Mouse (Mus musculus) liver (tissue): ENCODE measurements around the gene Gm10642.

Experiments used
- DNase-seq: peaks from one replicate; pipeline ENCODE4 v3.0.0-alpha.2; 2020; ENCODE audit warnings: mixed read lengths

Gm10642 gene

GRCm38 (mm10) chr9:70673656-70674055, 17.6 kb downstream of the Gm10642 start:
- DNase-seq, result no peak

- no peak for DNase-seq
These were observed 19.1 kb downstream of the Gm10642 start for GRCm38 (mm10) chr9:70675117-70675516.

DNA sequence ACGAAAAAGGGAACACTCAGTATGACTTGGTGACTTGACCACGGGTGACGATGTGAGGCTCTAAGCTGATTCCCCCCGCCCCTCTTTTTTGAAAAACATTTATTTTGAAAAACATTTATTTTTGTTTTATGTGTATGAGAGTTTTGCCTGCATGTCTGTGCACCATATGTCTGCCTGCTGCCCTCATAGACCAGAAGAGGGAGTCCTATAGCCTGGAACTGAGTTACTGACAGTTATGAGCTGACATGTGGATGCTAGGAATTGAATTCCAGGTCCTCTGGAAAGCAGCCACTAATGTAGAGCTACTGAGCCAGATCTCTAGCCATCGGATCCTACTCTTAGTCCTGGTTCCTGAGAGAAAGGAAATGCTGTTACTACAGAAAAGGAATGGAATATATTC, 19.9 kb downstream of the Gm10642 start:
- DNase-seq, result no peak

- DNase-seq, result peak; percentile 100
These were observed 22.7 kb downstream of the Gm10642 start, which contains the start of gene Adam10 for GRCm38 (mm10) chr9:70678682-70679131. Gene Adam10, plus strand, starts transcription at chr9:70678997.

DNA sequence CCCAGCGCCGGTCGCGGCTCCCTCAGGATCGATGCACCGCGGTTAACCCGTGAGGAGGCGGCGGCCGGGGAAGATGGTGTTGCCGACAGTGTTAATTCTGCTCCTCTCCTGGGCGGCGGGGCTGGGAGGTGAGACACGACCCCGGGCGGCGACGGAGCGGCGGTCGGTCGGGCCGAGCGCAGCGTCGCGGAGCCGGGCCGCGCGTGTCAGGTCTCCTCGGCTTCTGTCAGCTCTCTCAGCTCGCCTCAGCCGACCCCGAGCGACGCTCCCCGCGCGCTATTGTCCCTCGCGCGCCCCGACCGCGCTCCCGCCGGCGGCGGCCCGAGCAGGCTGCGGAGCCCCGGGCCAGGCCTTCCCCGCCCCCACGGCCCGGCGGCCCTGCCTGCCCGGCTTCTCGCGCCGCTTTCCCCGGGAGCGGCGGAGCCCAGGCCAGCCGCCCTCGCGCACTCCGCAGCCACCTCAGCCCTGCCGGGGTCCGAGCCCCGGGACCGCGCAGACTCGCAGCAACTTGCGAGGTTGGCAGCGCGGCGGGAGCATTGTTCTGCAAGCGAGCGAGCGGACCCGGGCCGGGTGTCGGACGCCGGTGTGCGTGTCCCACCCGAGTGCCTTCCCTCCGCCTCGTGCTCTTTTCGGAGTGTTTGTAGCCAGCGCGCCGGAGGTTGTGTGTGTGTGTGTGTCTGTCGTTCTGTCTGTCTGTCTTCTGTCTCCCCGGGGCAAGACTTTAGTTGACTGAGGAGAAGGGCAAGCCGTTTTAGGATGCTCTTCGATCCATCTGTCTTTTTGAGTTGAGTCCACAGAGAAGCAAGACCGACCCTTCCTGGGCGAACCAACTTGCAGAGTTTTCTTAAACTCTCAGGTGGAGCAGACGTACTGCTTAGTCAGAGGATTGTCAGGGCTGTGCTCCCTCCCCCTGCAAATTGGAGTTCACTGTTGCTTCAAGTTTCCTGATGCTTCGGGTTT, 23.4 kb downstream of the Gm10642 start:
- DNase-seq, result peak; percentile 73

DNA sequence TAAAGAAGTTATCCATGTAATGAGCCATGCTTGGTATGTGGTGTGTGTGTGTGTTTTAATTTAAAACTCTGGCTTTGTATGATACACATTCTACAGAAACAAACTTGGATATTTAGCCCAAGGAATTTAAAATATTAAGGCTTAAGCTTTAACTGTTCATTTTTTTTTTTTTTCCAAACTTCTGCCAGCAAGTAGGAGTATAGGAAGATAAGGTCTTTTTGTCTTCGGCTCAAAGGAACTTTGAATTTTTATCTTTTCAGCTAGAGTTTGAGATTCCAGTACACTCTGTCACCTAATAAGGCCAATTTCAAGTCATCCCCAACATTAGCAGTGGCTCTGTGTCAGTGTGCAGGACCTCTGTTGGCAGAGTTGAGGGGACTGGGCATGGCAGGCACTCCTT, 26.2 kb downstream of the Gm10642 start:
- no peak for DNase-seq

GRCm38 (mm10) chr9:70688301-70688968, 32.4 kb downstream of the Gm10642 start:
- peak; percentile 38 for DNase-seq

DNA sequence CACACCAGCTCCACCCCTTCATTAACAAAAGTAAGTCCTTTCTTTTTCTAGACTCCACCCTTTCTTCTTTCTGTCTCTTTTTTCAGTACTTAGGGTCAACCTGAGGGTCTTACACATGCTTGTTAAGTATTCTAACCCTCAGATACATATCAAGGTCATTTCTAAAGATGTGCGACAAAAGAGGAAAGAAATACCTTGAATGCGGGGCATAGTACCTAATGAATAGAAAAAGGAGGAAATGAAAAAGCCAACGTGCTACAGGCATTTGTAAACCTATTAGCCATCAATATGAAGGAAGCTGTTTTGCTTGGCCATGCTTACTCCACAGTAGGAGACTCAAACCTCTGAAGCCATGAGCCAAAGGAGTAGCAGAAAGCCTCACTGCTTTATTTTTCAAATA, 33.9 kb downstream of the Gm10642 start:
- DNase-seq, result no peak

- DNase-seq, result no peak
These were observed 34.5 kb downstream of the Gm10642 start for GRCm38 (mm10) chr9:70690579-70690978.

- DNase-seq, result no peak
These were observed 36.0 kb downstream of the Gm10642 start for GRCm38 (mm10) chr9:70691772-70692693.

DNA sequence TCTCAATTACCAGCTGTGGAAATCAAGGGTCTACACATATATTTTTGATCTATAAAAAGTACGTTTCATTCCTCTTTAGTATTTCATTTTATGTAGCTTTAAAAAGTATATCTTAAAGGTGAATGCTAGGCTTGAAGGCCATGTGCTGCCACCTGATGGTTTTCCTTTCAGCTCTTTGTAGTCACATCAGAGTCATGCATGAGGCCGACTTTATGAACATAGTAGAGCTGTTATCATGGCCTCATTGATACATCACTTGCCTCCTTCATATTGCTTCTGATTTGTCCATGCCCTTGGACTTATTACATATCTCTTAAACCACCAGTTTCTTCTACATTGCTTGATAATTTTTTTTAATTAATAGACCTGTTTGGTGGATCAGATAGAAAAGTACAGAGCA, 39.7 kb downstream of the Gm10642 start:
- DNase-seq, result no peak

DNA sequence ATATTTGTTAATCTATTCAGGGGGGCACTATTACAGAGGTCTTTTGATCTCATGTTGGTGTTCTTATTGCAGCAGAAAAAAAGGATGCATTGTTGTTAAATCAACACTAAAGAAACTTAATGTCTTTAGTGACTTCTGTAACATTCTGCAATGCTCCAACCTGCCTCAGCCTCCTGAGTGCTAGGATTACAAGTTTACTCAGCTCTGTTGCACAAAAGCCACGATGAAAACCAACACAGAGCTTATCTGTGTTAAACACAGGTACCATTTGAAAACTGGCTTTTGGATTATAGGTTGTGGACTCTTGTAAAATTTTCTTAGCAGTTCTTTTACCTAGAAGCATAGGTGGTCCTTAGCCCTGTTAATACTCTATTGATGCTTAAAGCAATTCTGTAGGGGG, 42.0 kb downstream of the Gm10642 start:
- DNase-seq, result no peak

GRCm38 (mm10) chr9:70703597-70704203, 47.6 kb downstream of the Gm10642 start:
- DNase-seq, result peak; percentile 64

DNA sequence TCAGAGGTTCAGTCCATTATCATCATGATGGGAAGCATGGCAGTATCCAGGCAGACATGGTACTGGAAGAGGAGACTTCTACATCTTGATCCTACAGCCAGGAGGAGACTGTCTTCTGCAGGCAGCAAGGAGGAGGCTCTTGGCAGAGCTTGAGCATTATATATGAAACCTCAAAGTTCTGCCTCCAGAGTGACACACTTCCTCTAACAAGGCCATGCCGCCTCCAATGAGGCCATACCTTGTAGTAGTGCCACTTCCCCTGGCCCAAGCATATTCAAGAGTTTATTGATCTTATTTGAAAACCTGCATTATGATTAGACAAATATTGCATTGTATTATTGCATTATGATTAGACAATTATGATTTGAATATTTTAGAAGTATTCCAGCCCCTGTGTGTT, 50.4 kb downstream of the Gm10642 start:
- DNase-seq, result no peak
